Mouse (Mus musculus): ENCODE measurements around the gene Sema4b.

GRCm38 (mm10) chr7:80208026-80208642 is 21.5 kb downstream of the Sema4b start:
- TF ChIP-seq CTCF (IDR thresholded peaks at IDR 0.05; ENCODE audit: insufficient read depth, low read length), result no peak
- TF ChIP-seq POLR2A (IDR thresholded peaks at IDR 0.05; ENCODE audit: borderline replicate concordance, extremely low read depth, low read depth, low read length), result no peak
